Mouse (Mus musculus) layer of hippocampus, adult 18-20 months (tissue): ENCODE results near the gene 1700056E22Rik. TPM values are rescaled to one million over a fixed set of nuclear protein-coding genes. Genes with fewer than 3 reads are reported as not detected.
A peak's percentile ranks its signal among the peaks of the same experiment; 100 is the strongest.

Experiments
- DNase-seq, 2 experiments: peaks; one replicate each; pipeline ENCODE4 v3.0.0; 2022; ENCODE audit warnings: low spot score in 2 of 2
- total RNA-seq, 2 experiments: library from RNA; stranded (reverse); gene quantifications; 2 replicates each; pipeline ENCODE4 v1.2.3; 2021

1700056E22Rik gene
- total RNA-seq, 2 experiments from 2014 or later: not detected

GRCm38 (mm10) chr1:184051824-184052223 lies 17.7 kb upstream of the 1700056E22Rik start:
- DNase-seq: no peak

GRCm38 (mm10) chr1:184051286-184051685 lies 17.2 kb upstream of the 1700056E22Rik start:
- DNase-seq: no peak

- no peak for DNase-seq
Observed at GRCm38 (mm10) chr1:184048675-184049418, 14.7 kb upstream of the 1700056E22Rik start.

GRCm38 (mm10) chr1:184047818-184048217 lies 13.7 kb upstream of the 1700056E22Rik start:
- no peak for DNase-seq

GRCm38 (mm10) chr1:184046070-184046677 lies 12.1 kb upstream of the 1700056E22Rik start:
- DNase-seq: no peak

- DNase-seq: no peak
Observed at GRCm38 (mm10) chr1:184043391-184043790, 9.3 kb upstream of the 1700056E22Rik start.

GRCm38 (mm10) chr1:184042745-184043144 lies 8.6 kb upstream of the 1700056E22Rik start:
- no peak for DNase-seq

GRCm38 (mm10) chr1:184041778-184042573 lies 7.9 kb upstream of the 1700056E22Rik start:
- DNase-seq: no peak

- DNase-seq: no peak
Observed at GRCm38 (mm10) chr1:184040906-184041305, 6.8 kb upstream of the 1700056E22Rik start.

GRCm38 (mm10) chr1:184040181-184040580 lies 6.1 kb upstream of the 1700056E22Rik start:
- no peak for DNase-seq

- DNase-seq: no peak
Observed at GRCm38 (mm10) chr1:184039301-184039700, 5.2 kb upstream of the 1700056E22Rik start.

- no peak for DNase-seq
Observed at GRCm38 (mm10) chr1:184037802-184038201, 3.7 kb upstream of the 1700056E22Rik start.

- no peak for DNase-seq
Observed at GRCm38 (mm10) chr1:184035346-184035903, 1.3 kb upstream of the 1700056E22Rik start.

- no peak for DNase-seq
Observed at GRCm38 (mm10) chr1:184034741-184035181, 660 bp upstream of the 1700056E22Rik start.

- DNase-seq: peak; percentile 22 to 48
Observed at GRCm38 (mm10) chr1:184033390-184034010, 601 bp downstream of the 1700056E22Rik start.

- no peak for DNase-seq
Observed at GRCm38 (mm10) chr1:184032682-184033389, 1.3 kb downstream of the 1700056E22Rik start.

GRCm38 (mm10) chr1:184030070-184030802 lies 3.9 kb downstream of the 1700056E22Rik start:
- no peak for DNase-seq

- no peak for DNase-seq
Observed at GRCm38 (mm10) chr1:184027039-184027438, 7.1 kb downstream of the 1700056E22Rik start.

GRCm38 (mm10) chr1:184025079-184025478 lies 9.0 kb downstream of the 1700056E22Rik start:
- no peak for DNase-seq

- DNase-seq: no peak
Observed at GRCm38 (mm10) chr1:184024631-184025030, 9.5 kb downstream of the 1700056E22Rik start.
